ENCODE assay signal across 1 mouse cellular context in the genomic region with DNA sequence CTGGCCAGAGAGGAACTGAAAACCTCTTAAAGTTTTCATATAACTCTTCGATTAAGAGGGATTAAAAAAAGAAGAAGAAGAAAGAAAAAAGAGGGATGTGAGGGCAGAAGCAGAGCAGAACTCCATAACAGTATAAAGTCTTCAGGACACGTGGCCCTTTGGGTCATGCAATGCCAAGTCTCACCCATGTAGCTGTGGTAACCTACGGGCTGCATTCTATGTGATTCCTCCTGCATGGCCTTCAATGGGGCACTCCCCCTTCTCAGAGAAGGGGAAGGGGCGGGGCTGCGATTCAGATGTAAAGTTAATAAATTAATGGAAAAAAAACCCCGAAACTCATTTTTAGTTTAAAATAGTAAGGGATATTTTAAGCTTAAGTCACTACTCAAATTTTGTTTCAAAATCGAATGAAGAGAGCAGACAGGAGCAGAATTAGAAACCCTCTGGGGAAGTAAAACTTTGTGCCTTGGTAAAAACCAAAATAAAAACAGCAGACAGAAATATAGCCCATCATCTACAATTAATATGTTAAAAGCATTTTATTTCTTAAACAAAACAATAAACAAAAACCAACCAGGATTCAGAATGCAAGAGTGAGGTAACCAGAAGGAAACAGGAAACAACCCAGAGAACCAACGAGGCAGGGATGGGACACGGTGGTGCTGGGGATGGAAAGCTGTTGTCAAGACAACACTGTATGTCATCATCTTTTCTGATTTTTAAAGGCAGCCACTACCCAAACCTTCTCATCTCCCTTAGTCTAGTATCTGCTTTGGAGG.
TF ChIP-seq lines count a peak whose summit lies in the region.

No protein-coding gene starts in this region.

TF ChIP-seq in CH12.LX, 34 proteins besides CTCF, POLR2A, EP300 and RAD21:
- TF ChIP-seq ELF1 (IDR thresholded peaks at IDR 0.05; ENCODE audit: low read depth, low read length) (0 out of 2 replicates have a peak, but pooled peaks have one; percentile 28), TCF12 (IDR thresholded peaks at IDR 0.05; ENCODE audit: low read depth, low read length) (no peak), PAX5 (IDR thresholded peaks at IDR 0.05; ENCODE audit: low read length) (no peak), IRF4 (IDR thresholded peaks at IDR 0.05; ENCODE audit: low read depth, low read length) (0 out of 2 replicates have a peak, but pooled peaks have one; percentile 33), MAFK (IDR thresholded peaks at IDR 0.05; ENCODE audit: insufficient replicate concordance, low read length) (no peak), MYC (IDR thresholded peaks at IDR 0.05; ENCODE audit: low read depth, low read length) (peak; percentile 92), E2F4 (IDR thresholded peaks at IDR 0.05; ENCODE audit: insufficient replicate concordance, low read depth, low read length) (no peak), ETS1 (conservative IDR thresholded peaks at IDR 0.05; ENCODE audit: low read depth, low read length) (no peak; the same call in 1 of the 2 replicates), MAX (IDR thresholded peaks at IDR 0.05; ENCODE audit: low read length) (no peak; the same call in 1 of the 2 replicates), SIN3A (IDR thresholded peaks at IDR 0.05; ENCODE audit: low read length) (no peak), ZC3H11A (IDR thresholded peaks at IDR 0.05; ENCODE audit: low read depth, low read length) (no peak), POLR2AphosphoS2 (IDR thresholded peaks at IDR 0.05; ENCODE audit: low read depth, low read length) (no peak), CHD1 (IDR thresholded peaks at IDR 0.05; ENCODE audit: low read depth, low read length) (no peak), ZMIZ1 (IDR thresholded peaks at IDR 0.05; ENCODE audit: low read depth, low read length) (no peak), GABPA (IDR thresholded peaks at IDR 0.05; ENCODE audit: insufficient replicate concordance, low read depth, low read length) (no peak), KAT2A (IDR thresholded peaks at IDR 0.05; ENCODE audit: insufficient replicate concordance, low read length) (no peak), MAZ (IDR thresholded peaks at IDR 0.05; ENCODE audit: low read depth, low read length) (no peak), USF1 (IDR thresholded peaks at IDR 0.05; ENCODE audit: low read depth, low read length) (no peak), HCFC1 (IDR thresholded peaks at IDR 0.05; ENCODE audit: low read depth, low read length) (peak; percentile 30; the same call in 1 of the 2 replicates), RCOR1 (conservative IDR thresholded peaks at IDR 0.05; ENCODE audit: low read depth, low read length) (no peak), JUN (IDR thresholded peaks at IDR 0.05; ENCODE audit: insufficient read depth, low read depth, low read length) (no peak), SMC3 (IDR thresholded peaks at IDR 0.05; ENCODE audit: low read depth, low read length) (no peak), UBTF (IDR thresholded peaks at IDR 0.05; ENCODE audit: low read depth, low read length) (no peak), NELFE (IDR thresholded peaks at IDR 0.05; ENCODE audit: low read depth, low read length) (no peak), ZNF384 (IDR thresholded peaks at IDR 0.05; ENCODE audit: low read depth, low read length) (no peak), USF2 (conservative IDR thresholded peaks at IDR 0.05; ENCODE audit: low read depth, low read length) (no peak), MXI1 (IDR thresholded peaks at IDR 0.05; ENCODE audit: low read depth, low read length) (peak; percentile 84; the same call in 1 of the 2 replicates), NRF1 (IDR thresholded peaks at IDR 0.05; ENCODE audit: low read depth, low read length) (no peak), BHLHE40 (IDR thresholded peaks at IDR 0.05; ENCODE audit: low read depth, low read length) (no peak), MEF2A (IDR thresholded peaks at IDR 0.05; ENCODE audit: borderline replicate concordance, low read depth, low read length) (peak; percentile 91), ZKSCAN1 (IDR thresholded peaks at IDR 0.05; ENCODE audit: borderline replicate concordance, low read depth, low read length) (no peak), TBP (conservative IDR thresholded peaks at IDR 0.05; ENCODE audit: low read depth, low read length) (no peak), CHD2 (IDR thresholded peaks at IDR 0.05; ENCODE audit: low read length) (no peak), JUND (conservative IDR thresholded peaks at IDR 0.05; ENCODE audit: low read depth, low read length) (no peak)
